Mouse (Mus musculus) kidney, adult 2 months (tissue): ENCODE results near the gene Dchs1. TPM values are rescaled to one million over a fixed set of nuclear protein-coding genes. Genes with fewer than 3 reads are reported as not detected.

Experiments used
- DNase-seq: peaks from one replicate; pipeline ENCODE4 v3.0.0; 2021
- H3K27ac ChIP-seq: fragments of 200-500 bp; 2 replicates; pipeline ENCODE4 v1.5.1; 2012; ENCODE audit warnings: low read depth, low read length, control low read depth, inconsistent platforms; ENCODE audit not compliant: insufficient read depth
- H3K27me3 ChIP-seq: fragments of 200-500 bp; replicated peaks from 2 replicates; pipeline ENCODE4 v1.6.1; 2012; ENCODE audit warnings: mild to moderate bottlenecking, moderate library complexity, low read length, inconsistent platforms; ENCODE audit not compliant: control insufficient read depth, insufficient read depth
- H3K36me3 ChIP-seq: fragments of 200-500 bp; 2 replicates; pipeline ENCODE4 v1.6.1; 2012; ENCODE audit warnings: mild to moderate bottlenecking, moderate library complexity, low read length, inconsistent platforms; ENCODE audit not compliant: control insufficient read depth, insufficient read depth
- H3K4me1 ChIP-seq: fragments of 200-500 bp; 2 replicates; pipeline ENCODE4 v1.6.1; 2011; ENCODE audit warnings: low read length; ENCODE audit not compliant: control insufficient read depth, insufficient read depth
- H3K4me3 ChIP-seq: fragments of 200-500 bp; 2 replicates; pipeline ENCODE4 v1.5.1; 2011; ENCODE audit warnings: mild to moderate bottlenecking, low read depth, low read length, control low read depth; ENCODE audit not compliant: insufficient read depth
- CTCF ChIP-seq: fragments of 200-500 bp; conservative IDR thresholded peaks from 2 replicates; pipeline ENCODE4 v1.5.1; 2011; ENCODE audit warnings: low read depth, mild to moderate bottlenecking, control low read depth, low read length, moderate library complexity, mixed read lengths; ENCODE audit not compliant: insufficient read depth, insufficient read length
- POLR2A ChIP-seq: fragments of 200-500 bp; IDR thresholded peaks from one replicate; pipeline ENCODE4 v1.6.1; 2011; ENCODE audit warnings: low read depth, low read length, control low read depth
- WGBS: fragments of 180-500 bp; shearing (Covaris S2); methylation state at CpG from one replicate; pipeline ENCODE4 v1.1.7; 2018; 5-methylcytosine and 5-hydroxymethylcytosine counted together
- polyA plus RNA-seq: library from polyadenylated mRNA; depleted of rRNA; stranded (reverse); fragments of >200 nt; gene quantifications from 2 replicates; pipeline ENCODE4 v1.2.3, GENCODE M21; 2012

Gene Dchs1
- polyA plus RNA-seq, 1 experiment, result 5.9 TPM

GRCm38 (mm10) chr7:105784556-105784955 is 2.9 kb downstream of the Dchs1 start:
- DNase-seq, result no peak
- Histone ChIP-seq H3K27ac (no peak overlapping the region), H3K4me1 (0 out of 2 replicates have a peak, but pooled peaks cover 4% of the 10 kb centered on the region), H3K27me3 (peaks cover 4% of the 10 kb centered on the region; the same call in 1 of the 2 replicates), H3K36me3 (no peaks in the 10 kb centered on the region), H3K4me3 (no peak overlapping the region)
- WGBS, result 16% methylated on average over 4 of the region's 4 CpGs
- TF ChIP-seq CTCF (no peak), POLR2A (no peak)

- no peak for DNase-seq
- TF ChIP-seq POLR2A (no peak), CTCF (no peak)
- Histone ChIP-seq H3K4me3 (no peak overlapping the region), H3K36me3 (no peaks in the 10 kb centered on the region), H3K27me3 (peaks cover 4% of the 10 kb centered on the region; the same call in 1 of the 2 replicates), H3K4me1 (0 out of 2 replicates have a peak, but pooled peaks cover 4% of the 10 kb centered on the region), H3K27ac (no peak overlapping the region)
- 47% methylated on average over 4 of the region's 4 CpGs for WGBS
Observed at GRCm38 (mm10) chr7:105783861-105784260, 3.6 kb downstream of the Dchs1 start.

GRCm38 (mm10) chr7:105778553-105779265 is 8.7 kb downstream of the Dchs1 start:
- WGBS, result 34% methylated on average over 4 of the region's 4 CpGs
- Histone ChIP-seq H3K4me3 (no peak overlapping the region), H3K27ac (peak overlapping the region; percentile 58), H3K4me1 (no peaks in the 10 kb centered on the region), H3K27me3 (no peaks in the 10 kb centered on the region), H3K36me3 (no peaks in the 10 kb centered on the region)
- no peak for TF ChIP-seq POLR2A
- no peak for TF ChIP-seq CTCF
- peak; percentile 51 for DNase-seq

DNA sequence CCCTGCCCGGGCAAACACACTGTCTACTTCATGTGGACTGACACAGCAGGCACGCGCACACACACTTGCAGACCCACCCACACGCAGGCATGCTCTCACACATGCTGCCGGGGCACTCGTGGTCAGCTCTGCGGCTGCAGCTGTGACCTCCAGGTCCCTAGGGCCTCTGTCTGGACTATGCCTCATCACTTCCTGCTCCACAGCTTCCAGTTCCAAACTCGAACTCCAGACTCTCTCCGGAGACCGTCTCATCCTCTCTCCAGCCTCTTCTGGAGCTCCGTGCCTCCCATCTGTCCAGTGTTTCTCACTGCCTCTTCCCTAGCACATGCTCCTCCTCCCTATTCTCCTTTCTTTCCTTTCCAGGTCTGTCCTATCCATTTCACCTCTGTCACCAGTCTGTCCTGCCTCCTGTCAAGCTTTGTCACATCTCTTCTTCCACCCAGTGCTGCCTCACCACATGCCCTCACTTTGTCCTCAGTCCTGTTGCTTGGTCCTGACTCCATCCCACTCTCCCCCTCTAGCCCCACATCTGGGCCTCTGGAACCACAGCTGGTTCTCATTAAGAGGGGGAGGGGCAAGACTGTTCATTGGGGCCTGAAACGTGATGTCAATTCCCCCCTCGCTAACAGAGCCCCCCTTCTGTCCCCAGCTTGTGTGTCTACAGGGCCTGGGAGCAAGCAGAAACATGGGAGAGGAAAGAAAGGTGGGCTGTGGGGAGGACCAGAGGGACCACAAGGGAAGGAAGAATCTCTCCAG is 9.5 kb downstream of the Dchs1 start:
- WGBS, result 33% methylated on average over 13 of the region's 13 CpGs
- DNase-seq, result peak; percentile 75
- TF ChIP-seq CTCF (no peak), POLR2A (no peak)
- no peaks in the 10 kb centered on the region for H3K27me3 ChIP-seq
- H3K4me3 ChIP-seq, result no peak overlapping the region
- H3K4me1 ChIP-seq, result no peaks in the 10 kb centered on the region
- H3K27ac ChIP-seq, result peak overlapping the region; percentile 58
- no peaks in the 10 kb centered on the region for H3K36me3 ChIP-seq

GRCm38 (mm10) chr7:105777316-105777715 is 10.1 kb downstream of the Dchs1 start:
- no peaks in the 10 kb centered on the region for H3K36me3 ChIP-seq
- no peak overlapping the region for H3K27ac ChIP-seq
- TF ChIP-seq POLR2A (no peak), CTCF (no peak)
- H3K27me3 ChIP-seq, result no peaks in the 10 kb centered on the region
- no peak overlapping the region for H3K4me3 ChIP-seq
- no peak for DNase-seq
- H3K4me1 ChIP-seq, result no peaks in the 10 kb centered on the region
- WGBS, result 80% methylated on average over 1 of the region's 1 CpGs

DNA sequence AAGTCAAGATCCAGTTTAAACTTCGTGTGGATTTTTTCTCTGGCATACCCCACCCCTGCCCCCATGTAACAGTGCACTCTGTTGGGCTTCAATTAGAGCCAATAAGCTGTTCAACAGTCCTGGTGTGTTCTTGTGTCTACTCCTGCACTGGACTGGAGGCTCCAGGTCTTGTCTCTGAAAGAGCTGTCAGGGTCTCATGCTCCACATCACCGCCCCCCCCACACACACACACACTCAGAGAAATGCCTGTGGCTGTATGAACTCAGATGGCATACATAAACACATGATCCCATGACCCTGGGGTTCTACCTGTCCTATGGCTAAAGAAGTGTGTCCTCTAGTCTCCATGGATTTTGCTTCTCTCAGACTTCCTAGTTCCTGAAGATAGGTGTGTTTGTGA is 11.4 kb downstream of the Dchs1 start:
- Histone ChIP-seq H3K27me3 (no peaks in the 10 kb centered on the region), H3K36me3 (no peaks in the 10 kb centered on the region), H3K27ac (no peak overlapping the region), H3K4me1 (no peaks in the 10 kb centered on the region), H3K4me3 (no peak overlapping the region)
- TF ChIP-seq POLR2A (no peak), CTCF (no peak)
- no peak for DNase-seq
- 82% methylated on average over 2 of the region's 2 CpGs for WGBS

- no peaks in the 10 kb centered on the region for H3K27me3 ChIP-seq
- H3K4me3 ChIP-seq, result no peak overlapping the region
- H3K36me3 ChIP-seq, result no peaks in the 10 kb centered on the region
- TF ChIP-seq POLR2A (no peak), CTCF (no peak)
- 28% methylated on average over 8 of the region's 8 CpGs for WGBS
- DNase-seq, result peak; percentile 67
- H3K27ac ChIP-seq, result no peak overlapping the region
- no peaks in the 10 kb centered on the region for H3K4me1 ChIP-seq
Observed at GRCm38 (mm10) chr7:105774661-105775060, 12.8 kb downstream of the Dchs1 start.
